Mouse (Mus musculus) mouse embryonic stem cell (cell line): ENCODE measurements at regions not wholly inside any gene's neighbourhood (a gene's known extent, or its start where the extent isn't known, plus 50 kb on each side); places are given as distances from the start of the nearest gene placed in this dataset.

Experiments used
- in situ Hi-C, 2 experiments: fragments of 300-500 bp; cut with MboI; formaldehyde crosslinking; loops; 1 replicate in 1 of 2; 3 replicates in 1 of 2; pipeline ENCODE4 v1.14.3; 2019 to 2020; ENCODE audit warnings: low sequenced_read_pairs in 2 of 2, low pct_unique_long_range_greater_than_20kb in 1 of 2, mixed read lengths in 1 of 2; ENCODE audit not compliant: unreplicated experiment in 1 of 2

DNA sequence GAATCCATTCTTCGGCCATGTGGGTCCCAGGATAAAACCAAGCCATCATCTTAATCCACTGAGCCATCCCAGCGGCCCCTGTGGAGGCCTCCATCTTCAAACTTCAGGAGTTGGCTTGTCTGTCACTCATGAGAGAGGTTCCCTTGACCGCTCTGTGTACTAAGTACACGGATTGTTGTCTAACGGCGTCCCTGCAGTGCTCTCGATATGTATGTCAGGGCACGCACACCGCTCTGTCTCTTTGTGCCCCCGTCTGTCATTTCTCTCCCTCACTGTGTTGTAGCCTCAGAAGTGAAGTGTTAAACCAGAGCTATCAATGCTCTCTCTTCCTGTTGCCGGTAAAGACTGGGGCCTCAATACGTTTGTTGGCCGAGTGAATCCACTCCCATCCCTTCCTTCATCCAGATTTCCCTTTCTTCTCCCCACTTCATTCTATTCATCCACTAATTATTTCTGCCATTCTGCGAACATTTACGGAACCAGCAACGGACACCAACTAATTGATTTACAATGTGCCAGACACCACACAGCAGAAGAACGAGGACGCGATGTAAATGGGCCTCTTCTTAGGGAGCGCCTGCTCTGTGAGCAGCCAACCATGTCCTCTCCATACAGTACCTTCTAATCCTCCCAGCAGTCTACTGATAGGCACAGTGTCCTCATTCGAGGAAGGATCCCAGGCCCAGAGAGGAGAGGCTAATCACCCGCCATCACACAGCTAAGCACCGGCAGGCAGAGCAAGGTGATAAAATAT lies 199.6 kb downstream of the Gm11011 start:
- in situ Hi-C loops = no loop called here

DNA sequence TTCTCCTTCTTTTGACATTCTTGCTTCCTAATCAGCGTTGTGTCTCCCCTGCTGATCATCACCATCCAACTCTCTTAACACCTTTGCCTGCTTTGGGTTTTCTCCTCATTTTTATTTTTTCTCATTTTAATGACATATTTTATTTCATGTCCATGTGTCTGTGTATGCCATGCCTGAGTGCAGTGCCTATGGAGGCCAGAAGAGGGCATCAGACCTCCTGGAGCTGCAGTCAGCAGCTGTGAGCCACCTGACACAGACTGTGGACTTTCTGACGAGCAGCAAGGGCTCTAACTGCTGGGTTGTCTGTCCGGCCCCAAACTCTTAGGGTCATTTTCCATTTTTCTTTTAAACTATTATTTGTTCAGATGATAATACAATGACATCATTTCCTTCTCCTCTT lies 203.8 kb downstream of the Gm11011 start:
- in situ Hi-C loops = no loop called here

DNA sequence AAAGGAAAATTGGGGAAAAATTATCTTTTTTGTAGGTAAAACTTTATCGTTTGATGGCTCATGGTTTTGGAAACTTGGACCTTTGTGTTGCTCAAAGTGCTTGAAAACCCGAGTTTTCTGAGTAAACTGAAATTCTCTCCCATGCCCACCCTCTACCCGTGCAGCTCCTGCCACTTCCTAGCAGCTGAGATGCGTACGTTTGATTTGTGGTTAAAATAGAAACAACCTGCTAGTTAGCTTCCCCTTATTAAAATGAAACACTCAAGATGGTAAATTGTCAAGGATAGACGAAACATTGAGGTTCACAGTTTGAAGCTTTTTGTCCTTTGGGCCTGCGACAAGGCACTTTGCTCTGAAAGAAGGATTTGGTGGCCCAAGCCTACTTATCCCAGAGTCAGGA lies 214.5 kb downstream of the Gm11011 start:
- in situ Hi-C loops = no loop called here

DNA sequence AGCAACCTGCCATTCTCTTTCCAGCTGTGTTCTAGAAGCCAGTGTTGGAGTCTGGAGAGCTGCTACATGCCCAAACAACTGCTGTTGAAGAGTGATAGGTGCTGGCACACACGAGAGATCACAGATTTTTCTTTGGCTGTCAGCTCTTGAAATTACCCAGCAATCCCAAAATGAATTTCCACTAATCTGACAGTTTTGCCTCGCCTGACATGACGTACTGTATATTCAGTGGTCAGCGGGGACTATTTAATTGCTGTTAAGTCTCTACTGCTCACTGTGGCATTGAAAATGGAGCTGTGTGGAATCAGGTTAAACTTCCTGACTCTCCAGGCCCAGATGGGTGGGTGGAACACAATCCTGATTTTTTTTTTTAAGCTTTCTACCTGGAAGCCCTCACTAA lies 222.5 kb downstream of the Gm11011 start:
- in situ Hi-C loops = no loop called here

DNA sequence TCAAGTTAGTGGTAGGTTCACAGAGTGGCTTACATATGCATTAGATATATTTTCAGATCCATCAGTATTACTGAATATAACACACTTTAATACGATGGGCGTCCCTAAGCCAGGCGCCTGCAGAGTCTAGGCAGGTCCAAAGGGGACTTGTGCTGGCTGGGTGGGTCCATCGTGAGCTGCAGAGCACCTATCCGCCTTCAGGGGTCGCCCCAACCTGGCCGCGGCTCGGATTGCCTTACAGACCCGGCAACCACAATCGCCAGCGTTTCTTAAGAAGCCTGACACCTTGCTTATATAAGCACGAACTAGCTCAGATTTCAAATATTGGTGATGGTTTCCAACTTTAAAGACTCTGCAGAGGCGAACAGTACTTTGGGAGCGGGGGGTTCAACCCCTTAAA lies 227.3 kb downstream of the Gm11011 start:
- in situ Hi-C loops = no loop called here

DNA sequence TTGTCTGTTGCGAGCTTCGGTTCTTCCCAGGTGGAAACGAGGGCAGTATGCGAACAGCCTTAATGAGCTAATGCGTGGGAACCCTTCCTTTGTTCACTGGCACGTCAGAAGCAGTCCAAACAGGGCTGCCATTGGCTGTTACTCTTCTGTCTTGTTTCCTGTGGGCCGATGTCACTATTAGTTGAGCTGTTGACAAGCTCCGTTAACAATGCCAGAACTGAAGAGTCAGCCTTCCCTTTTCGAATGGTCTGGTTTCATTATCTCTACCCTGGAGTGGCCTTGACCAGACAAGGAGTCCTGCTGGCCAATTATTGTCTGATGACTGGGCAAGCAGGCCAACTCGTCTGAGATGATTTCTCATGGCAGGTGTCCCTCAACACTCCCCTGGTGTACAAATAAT lies 230.1 kb downstream of the Gm11011 start:
- in situ Hi-C loops = no loop called here

DNA sequence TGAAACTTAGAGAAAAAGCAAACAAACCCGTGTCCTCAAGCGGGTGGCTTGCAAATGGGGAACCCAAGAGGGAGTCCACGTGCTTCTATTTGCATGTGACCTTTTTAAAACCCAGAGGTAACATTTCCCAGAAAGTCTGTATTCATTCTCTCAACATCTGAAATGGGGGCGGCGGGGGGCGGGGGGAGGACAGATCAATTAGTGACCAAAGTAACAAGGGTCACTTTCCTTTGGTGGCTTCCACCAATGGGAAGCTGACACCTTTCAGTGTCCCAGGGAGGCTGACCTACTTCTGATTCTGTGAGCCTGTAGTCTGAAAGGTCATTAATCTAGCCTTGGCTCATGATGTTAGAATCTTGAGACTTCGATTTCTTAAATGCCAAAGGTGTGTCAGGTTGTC lies 236.0 kb downstream of the Gm11011 start:
- in situ Hi-C loops = no loop called here

DNA sequence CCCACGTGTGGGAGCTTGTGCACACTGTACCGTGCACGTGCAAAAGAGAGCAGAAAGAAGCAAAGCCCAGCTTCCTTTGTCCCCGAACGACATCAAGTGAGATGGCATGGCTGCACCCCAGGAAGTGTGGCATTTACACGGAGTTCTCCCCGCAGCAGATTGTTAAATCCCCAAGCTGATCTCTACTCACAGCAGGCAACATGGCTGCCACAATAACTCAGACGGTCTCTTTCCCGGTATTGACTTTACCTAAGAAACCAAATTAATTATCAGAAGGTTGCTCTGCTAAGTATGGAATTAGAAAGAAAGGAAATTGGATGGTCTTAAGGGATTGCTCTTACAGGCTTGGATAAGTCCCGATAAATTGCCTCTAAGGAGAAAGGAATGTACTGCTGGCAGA lies 241.4 kb downstream of the Gm11011 start:
- in situ Hi-C loops = no loop called here

DNA sequence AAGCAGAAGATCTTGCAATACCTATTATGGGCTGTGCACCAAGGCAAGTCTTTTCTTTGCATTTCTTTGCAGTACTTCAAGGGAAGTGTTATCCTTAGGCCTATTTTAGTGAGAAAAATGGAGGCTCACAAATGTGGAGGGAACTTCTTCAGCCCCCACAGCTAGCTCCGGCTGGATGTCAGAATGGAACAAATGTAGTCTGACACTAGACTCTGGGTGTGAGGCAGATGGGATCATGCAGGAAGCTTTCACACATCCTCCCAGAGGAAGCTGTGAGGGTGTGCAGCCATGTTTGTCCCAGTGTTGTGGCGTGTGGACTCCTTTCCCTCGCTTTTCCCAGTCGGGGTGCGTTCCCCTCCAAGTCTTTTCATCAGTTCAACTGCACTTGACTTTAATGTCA lies 268.0 kb downstream of the Gm11011 start:
- in situ Hi-C loops = no loop called here

DNA sequence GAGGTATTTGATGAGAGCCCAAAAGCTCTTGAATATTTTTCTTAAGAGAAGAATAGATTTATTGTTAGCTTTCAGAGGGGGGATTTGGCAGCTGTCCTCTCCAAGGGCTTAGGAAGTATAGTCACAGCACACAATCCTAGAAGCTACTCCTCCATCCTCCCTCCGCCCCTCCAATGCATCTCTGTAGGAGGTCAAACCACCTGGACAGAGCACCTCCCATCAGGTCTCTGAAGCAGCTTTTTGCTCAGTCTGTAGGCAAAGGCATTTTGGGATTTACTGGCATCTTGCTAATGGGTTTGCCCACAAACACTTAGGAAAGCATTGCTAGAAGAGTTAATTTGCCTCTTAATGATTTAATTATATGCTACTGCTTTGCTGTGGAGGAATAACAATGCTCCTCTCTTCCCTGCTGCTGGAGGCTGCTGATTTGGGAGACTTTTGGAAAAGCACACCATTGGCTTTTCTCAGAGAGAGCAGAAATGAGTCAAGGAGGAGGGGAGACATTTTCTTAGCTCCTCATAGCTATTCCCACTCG lies 273.1 kb downstream of the Gm11011 start:
- in situ Hi-C loops = no loop called here

DNA sequence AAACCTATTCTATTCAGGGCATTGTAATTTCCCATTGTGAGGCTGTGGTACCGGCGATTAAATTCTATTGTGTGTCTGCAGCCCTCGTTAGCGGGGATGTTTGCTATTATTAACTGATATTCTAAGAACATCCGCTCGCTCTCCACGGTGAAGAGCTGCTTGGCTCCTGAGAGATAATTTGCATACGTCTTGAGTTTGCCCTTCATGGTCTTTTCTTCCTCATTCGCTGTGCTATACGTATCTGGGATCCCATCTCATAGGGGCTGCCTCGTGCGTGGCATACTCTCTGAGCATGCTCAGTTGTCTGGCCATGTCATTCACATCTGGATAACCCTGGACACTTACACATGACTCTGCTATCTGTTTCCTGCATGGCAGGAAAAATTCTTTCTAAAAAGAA lies 275.7 kb downstream of the Gm11011 start:
- in situ Hi-C loops = no loop called here

DNA sequence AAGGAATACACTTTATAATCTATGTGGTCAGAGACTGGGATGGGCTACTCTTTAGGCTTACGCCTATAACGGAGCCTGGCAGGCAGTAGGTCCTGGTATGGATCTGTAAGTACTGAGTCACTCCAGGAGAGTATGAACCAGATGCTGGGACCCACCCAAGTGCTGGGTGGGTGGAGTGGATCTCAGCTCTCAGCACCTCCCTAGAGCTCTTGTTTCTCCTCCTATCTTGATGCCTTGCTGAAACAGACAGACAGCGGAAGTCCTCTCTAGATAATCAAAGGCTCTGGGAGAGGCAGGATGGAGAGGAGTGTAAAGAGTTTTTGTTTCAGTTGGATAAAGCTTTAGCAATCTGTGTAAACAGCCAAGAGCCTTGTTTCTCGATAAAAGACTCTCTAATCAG lies 276.2 kb downstream of the Gm11011 start:
- in situ Hi-C loops = no loop called here

DNA sequence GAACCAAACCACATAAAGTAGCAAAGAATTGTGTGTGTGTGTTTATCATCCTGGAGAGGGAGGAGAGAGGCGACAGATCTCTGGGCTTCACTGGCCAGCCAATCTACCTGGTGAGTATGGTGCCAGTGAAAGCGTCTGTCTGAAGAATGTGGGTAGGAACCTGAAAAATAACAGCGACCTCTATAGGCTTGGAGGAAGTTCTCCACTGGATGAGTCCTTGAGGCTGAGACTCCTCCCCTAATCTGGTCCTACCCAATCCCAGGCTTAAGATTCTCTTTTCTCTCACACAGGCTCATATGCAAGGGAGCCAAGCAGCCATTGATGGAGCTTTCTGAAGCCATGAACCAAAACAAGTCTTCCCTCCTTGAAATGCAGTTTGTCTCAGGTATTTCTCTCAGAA lies 283.2 kb downstream of the Gm11011 start:
- in situ Hi-C loops = no loop called here

DNA sequence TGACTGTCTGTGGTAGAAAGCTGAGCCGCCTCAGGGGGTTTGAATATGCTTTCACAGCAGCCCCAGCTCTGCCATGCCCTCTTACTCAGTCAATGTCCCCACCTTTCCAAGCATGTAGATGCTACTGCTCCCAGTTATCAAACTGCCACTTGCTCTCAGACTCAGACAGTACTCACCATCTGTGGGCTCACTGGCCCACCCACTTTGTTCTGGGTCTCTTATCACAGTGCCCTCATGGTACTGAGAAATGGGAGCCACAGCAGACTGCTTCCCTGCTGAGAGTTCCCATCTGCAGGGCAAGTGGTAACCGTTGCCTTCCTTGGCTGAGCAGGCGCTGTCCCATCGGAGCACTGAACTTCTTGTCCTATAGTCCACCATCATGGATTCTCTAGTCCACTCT lies 286.6 kb downstream of the Gm11011 start:
- in situ Hi-C loops = no loop called here

DNA sequence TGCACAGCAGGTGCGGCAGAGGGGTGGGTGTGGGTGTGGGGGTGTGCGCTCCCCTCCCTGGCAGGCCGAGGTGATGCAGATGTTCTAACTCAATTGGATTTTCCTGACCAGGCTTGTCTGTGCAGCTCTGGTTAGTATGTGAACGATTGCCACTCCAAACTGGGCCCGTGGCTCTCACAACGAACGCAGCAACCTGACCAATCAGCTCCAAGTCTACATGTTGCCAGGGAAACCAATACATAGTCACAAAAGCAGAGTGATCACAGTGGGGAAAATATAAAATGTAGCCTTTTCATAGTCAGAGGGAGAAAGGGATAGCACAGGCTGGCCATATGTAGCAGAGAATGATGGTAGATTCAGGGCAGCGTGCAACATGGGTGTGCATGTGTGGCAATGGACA lies 287.1 kb downstream of the Gm11011 start:
- in situ Hi-C loops = no loop called here

DNA sequence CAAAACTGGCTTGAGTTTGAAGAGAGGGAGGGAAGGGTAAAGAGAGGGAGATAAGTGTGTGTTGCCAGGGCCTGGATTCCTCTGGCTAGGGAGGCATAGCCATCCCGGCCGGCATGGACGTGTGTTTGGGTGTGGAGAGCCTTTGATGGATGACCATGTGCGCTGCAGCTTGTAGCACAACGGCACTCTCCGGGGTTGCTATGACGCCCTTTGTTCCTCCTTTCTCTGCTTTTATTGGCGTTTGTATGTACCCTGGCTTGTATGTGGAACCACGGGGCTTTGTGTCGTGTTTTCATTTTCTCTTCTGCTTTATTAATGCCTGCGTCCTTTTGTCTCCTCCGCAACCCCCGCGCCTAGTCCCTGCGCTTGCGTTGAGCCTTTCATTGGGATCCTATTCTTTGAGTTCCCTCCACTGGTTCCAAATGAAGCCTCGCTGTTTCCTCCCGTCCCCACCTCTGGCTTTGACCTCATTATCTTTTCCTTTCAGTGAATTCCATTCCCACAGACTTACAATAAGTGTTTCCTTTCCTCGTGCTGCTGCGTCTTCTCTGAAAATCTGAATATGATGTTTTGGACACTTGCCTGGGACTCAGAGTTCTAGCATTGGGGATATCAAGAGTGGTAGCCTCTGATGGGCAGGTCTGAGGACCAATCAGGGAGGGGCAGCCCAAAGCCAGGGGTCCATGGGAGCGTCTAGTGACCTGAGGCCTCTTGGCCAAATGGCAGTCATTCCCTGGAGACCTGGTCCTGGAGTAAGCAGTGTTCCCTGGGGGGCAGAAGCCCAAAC lies 289.5 kb downstream of the Gm11011 start:
- in situ Hi-C loops = no loop called here

DNA sequence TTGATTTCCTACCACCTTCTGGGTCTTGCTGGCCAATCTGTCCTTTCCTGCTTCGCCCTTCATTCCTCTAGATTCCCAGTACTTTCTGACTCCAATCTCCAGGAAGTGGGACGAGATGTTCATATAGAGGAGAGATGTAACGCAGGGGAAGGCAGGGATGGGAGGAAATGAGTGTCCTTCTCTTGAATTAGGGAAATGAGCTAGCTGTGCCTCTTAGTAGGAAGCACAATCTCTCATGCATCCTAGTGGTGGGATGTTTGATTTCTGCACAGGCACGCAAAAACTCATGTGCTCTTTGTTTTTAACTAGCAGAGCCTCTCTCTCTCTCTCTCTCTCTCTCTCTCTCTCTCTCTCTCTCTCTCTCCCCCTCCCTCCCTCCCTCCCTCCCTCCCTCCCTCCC lies 290.3 kb downstream of the Gm11011 start:
- in situ Hi-C loops = no loop called here

DNA sequence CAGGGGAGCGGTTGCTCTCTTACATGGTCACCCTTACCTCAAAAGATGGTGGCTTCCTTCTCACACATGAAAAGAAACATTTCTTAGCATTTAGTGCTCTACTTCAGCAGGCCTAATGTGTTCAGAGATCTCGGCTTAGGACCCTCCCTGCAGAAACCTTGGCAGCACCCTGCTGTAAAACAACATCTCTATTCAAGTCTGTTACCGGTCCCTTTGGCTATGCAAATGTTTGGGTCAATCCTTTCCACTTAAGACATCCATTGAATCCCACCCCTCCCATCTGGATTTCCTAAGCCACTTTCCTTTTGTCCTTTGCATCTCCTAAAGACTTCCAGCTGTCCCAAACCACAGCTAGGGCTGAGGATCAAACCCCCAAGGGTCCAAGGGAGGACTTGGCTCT lies 294.2 kb downstream of the Gm11011 start:
- in situ Hi-C loops = no loop called here

DNA sequence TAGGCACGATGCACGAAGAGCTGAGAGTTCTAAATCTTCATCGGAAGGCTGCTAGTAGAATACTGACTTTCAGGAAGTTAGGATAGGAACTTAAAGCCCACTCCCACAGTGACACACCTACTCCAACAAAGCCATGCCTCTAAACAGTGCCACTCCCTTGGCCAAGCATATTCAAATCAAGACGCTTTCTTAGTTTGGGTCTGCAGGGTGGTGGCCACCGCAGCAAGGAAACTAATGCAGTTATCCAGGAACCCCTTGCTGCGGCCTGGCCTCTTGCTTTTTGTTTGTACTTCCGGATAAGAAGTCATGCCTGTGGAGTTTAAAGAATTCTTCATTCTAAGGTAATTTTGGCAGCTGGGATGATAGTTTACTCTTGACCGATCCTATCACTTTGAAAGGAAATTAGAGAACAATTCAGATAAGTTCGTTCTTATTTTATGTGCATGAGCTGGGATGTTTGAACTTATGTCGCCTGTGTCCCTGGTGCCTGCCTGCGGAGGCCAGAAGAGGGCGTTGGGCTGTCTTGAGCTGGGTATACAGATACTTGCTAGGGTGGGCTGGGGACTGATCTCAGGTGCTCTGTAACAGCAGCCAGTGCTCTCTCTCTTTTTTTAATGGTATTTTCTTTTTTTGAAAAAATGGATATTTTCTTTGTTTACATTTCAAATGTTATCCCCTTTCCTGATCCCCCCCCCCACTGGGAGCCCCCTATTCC lies 298.5 kb downstream of the Gm11011 start:
- in situ Hi-C loops = no loop called here
